Mouse (Mus musculus): ENCODE measurements around the gene Hcfc2. TPM values are rescaled to one million over a fixed set of nuclear protein-coding genes. Genes with fewer than 3 reads are reported as not detected.
A peak's percentile ranks its signal among the peaks of the same experiment; 100 is the strongest.

Gene Hcfc2
- 18.1 and 27.4 TPM in 2 replicates for polyA plus RNA-seq (2016; fragmentation: Nextera tagmentation; extraction: Ambion mirVana)

DNA sequence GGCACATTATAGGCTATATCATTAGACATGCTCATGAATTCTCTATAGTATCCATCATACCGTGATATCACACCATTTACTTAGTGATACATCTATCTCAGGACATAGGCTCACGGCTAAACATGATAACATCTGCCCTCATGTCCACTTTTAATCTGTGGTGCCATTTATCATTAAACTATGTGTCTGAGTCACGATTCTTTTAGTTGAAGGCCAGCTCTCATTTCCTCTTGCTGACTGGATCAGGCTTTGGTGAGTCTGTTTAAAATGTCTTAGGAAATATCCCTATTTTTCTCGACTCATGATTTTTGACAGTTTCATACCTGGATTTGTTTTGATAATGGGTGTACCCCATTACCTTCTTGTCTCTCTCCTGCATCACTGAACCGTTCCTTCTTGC, at the start of gene Hcfc2:
Gene Hcfc2 (plus strand): TSS at position 205 of the 400 bp plus-strand sequence.
- Histone ChIP-seq H3K4me1 (peaks cover 19% of the 10 kb centered on the region), H3K27me3 (ENCODE audit: low read depth, poor library complexity, severe bottlenecking) (no peaks in the 10 kb centered on the region), H3K9me3 (replicated peaks) (no peaks in the 10 kb centered on the region), H3K4me3 (no peak within 1 kb of the TSS), H3K36me3 (no peaks in the 10 kb centered on the region), H3K27ac (no peak within 1 kb of the TSS)
- 85% methylated on average over 5 of the region's 5 CpGs for WGBS
- no peak for DNase-seq (ENCODE audit: low spot score)

DNA sequence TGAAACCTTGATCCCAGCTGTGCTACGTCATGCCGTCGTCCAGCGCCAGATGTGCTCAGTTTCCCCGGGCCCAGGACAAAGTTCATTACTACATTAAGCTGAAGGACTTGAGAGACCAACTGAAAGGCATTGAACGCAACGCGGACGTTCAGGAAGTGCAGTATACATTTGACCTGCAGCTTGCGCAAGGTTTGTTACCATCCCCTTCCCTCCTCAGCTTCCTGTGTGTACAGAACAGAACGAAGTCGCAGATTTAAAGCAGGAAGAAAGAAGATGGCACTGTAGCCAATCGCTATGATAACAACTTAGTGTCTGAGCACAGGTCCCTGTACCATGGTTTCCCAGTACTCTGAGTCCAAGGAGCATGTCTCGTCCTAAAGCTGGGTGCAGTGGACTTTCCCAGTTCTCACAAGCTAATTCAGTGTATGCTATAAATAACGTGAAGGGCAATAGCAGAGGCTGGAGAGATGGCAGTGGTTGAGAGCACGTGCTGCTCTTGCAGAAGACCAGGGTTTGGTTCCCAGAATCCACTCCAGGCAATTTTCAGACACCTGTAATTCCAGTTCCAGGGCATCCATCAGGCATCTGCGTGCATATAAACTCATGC, 48.7 kb upstream of the Hcfc2 start:
- H3K36me3 ChIP-seq: peaks cover 84% of the 10 kb centered on the region
- no peak overlapping the region for H3K27ac ChIP-seq
- H3K4me1 ChIP-seq: no peaks in the 10 kb centered on the region
- no peak overlapping the region for H3K4me3 ChIP-seq
- H3K9me3 ChIP-seq (replicated peaks): no peaks in the 10 kb centered on the region
- no peaks in the 10 kb centered on the region for H3K27me3 ChIP-seq (ENCODE audit: low read depth, poor library complexity, severe bottlenecking)
- 92% methylated on average over 17 of the region's 17 CpGs for WGBS
- DNase-seq (ENCODE audit: low spot score): no peak

DNA sequence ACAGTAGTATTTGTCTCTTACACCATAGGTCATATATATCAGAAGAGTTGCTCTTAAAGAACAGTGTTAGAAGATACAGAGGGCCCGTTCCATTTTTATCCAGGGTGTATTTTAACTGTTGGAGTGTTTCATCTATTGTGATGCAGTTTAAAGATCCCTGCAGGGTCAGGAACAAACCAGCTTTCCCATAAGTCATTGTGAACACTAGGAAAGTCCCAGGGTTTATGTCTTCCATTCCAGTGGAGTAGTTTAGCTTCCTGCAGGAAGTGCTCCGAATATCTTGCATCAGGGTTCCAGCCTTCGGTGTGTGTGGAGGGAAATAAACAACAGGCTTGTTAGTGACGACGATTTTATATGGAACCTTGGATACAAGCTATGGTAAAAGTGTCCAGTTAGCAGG, 44.7 kb upstream of the Hcfc2 start:
- Histone ChIP-seq H3K36me3 (peaks cover 49% of the 10 kb centered on the region), H3K27ac (no peak overlapping the region), H3K4me1 (no peaks in the 10 kb centered on the region), H3K4me3 (no peak overlapping the region), H3K9me3 (replicated peaks) (no peaks in the 10 kb centered on the region), H3K27me3 (ENCODE audit: low read depth, poor library complexity, severe bottlenecking) (no peaks in the 10 kb centered on the region)
- no peak for DNase-seq (ENCODE audit: low spot score)
- 94% methylated on average over 5 of the region's 5 CpGs for WGBS

DNA sequence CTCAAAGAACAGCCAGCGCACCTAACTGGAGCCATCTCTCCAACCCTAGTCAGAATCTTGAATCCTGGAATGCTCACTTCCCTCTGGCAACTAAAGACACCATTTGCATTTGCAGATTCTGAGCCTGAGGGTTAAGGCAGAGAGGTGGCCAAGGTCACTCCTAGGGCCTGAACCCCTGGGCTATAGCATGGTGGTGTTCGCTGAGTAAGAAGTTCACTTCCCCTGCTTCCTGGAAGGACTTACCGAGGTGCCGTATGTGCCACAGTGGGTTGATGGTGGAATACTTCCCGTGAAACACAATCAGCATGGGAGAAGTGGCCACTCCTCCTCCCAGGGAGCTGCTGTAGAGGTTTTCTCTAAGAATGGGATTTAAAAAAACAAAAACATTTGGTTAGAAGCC, 43.3 kb upstream of the Hcfc2 start:
- 72% methylated on average over 5 of the region's 5 CpGs for WGBS
- Histone ChIP-seq H3K36me3 (peaks cover 35% of the 10 kb centered on the region), H3K9me3 (replicated peaks) (no peaks in the 10 kb centered on the region), H3K27me3 (ENCODE audit: low read depth, poor library complexity, severe bottlenecking) (no peaks in the 10 kb centered on the region), H3K4me1 (no peaks in the 10 kb centered on the region), H3K4me3 (no peak overlapping the region), H3K27ac (no peak overlapping the region)
- no peak for DNase-seq (ENCODE audit: low spot score)

DNA sequence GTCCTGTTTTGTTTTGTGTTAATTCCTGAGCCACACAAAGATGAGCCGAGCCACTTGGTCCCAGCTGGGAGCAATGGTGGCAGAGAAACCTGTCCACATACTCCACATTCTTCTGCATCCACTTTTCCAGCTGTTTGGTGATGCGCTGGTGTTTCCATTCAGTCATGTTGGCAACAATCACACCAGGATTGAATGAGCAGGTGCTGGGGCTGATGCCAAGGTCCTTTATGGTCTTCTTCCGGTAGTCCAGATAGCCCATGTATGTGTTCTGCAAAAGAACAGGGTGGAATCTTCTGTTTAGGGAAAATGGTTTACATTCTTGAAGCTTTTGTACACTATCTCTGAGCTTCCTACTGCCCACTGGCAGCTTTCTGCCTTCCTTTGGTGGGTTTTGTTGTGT, 41.4 kb upstream of the Hcfc2 start:
- Histone ChIP-seq H3K9me3 (replicated peaks) (no peaks in the 10 kb centered on the region), H3K27ac (no peak overlapping the region), H3K27me3 (ENCODE audit: low read depth, poor library complexity, severe bottlenecking) (no peaks in the 10 kb centered on the region), H3K4me3 (no peak overlapping the region), H3K36me3 (peaks cover 27% of the 10 kb centered on the region), H3K4me1 (no peaks in the 10 kb centered on the region)
- no peak for DNase-seq (ENCODE audit: low spot score)
- 85% methylated on average over 3 of the region's 3 CpGs for WGBS

DNA sequence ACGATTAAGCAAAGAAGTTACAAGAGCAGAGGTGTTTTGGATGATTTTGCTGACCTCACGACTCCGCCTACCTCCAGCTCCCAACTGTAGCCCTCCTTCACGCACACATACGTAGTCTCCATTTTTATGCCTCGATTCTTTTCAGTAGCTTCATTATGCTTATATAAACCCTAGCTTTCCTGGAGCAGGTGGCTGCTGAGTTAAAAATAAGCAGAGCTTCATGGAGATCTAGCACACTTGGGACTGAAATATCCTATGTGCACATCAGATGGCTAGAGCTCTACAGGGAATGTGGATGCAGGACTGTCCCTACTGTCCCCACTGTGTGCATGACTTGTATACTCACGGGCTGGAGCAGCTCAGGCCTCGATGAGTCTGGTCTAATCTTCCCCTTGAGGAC, 34.1 kb upstream of the Hcfc2 start:
- Histone ChIP-seq H3K27me3 (ENCODE audit: low read depth, poor library complexity, severe bottlenecking) (no peaks in the 10 kb centered on the region), H3K4me3 (no peak overlapping the region), H3K36me3 (no peaks in the 10 kb centered on the region), H3K4me1 (peaks cover 6% of the 10 kb centered on the region; the same call in 1 of the 2 replicates), H3K9me3 (replicated peaks) (no peaks in the 10 kb centered on the region), H3K27ac (no peak overlapping the region)
- DNase-seq (ENCODE audit: low spot score): no peak
- WGBS: 89% methylated on average over 8 of the region's 8 CpGs

DNA sequence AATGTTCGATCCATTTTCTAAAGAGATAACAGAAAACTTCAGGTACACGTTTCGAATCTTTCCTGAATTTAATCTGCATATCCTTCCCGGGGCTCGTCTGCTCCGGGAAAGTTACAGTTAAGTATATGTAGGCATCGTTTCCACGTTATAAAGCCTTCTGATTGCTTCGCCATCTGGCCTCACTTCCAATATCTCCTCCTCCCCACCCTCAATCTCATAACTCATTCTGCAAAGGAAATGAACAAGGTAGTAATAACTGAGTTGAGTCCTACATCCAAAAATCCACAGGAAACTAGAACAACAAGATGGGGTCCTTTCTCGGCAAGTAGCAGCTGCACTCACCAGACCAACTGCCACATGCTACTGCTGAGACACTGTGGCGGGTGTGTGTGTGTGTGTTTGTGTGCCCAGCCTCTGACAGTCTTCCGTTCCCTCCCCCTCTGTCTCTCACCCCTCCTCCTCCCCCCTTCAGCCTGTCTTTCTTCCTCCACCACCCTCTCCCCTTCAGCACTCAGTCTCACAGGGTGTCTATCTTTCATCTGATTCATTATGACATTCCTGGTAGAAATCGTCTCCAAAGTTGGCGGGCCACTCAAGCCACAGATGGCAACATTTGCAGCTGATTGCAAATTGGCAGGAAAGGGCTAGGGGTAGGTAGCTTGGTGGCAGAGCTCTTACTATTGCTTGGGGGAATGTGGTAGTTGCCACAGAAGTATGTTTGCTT, 33.5 kb upstream of the Hcfc2 start:
- H3K4me3 ChIP-seq: no peak overlapping the region
- peaks cover 7% of the 10 kb centered on the region; the same call in 1 of the 2 replicates for H3K4me1 ChIP-seq
- no peaks in the 10 kb centered on the region for H3K36me3 ChIP-seq
- no peaks in the 10 kb centered on the region for H3K9me3 ChIP-seq (replicated peaks)
- WGBS: 84% methylated on average over 14 of the region's 14 CpGs
- no peaks in the 10 kb centered on the region for H3K27me3 ChIP-seq (ENCODE audit: low read depth, poor library complexity, severe bottlenecking)
- no peak overlapping the region for H3K27ac ChIP-seq
- no peak for DNase-seq (ENCODE audit: low spot score)

DNA sequence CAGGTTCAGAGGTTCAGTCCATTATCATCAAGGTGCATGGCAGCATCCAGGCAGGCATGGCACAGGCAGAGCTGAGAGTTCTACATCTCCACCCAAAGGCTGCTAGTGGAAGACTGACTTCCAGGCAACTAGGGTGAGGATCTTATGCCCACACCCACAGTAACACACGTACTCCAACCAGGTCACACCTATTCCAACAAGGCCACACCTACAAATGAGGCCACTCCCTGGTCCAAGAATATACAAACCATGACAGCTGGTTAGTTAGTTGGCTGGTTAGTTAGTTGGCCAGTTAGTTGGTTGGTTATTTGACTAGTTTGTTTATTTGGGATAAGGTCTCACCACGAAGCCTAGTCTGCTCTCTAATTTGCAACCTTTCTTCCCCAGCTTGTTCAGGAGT, 32.7 kb upstream of the Hcfc2 start:
- no peak overlapping the region for H3K27ac ChIP-seq
- DNase-seq (ENCODE audit: low spot score): no peak
- H3K4me3 ChIP-seq: no peak overlapping the region
- WGBS: 84% methylated on average over 2 of the region's 2 CpGs
- no peaks in the 10 kb centered on the region for H3K9me3 ChIP-seq (replicated peaks)
- H3K4me1 ChIP-seq: peaks cover 7% of the 10 kb centered on the region; the same call in 1 of the 2 replicates
- H3K36me3 ChIP-seq: no peaks in the 10 kb centered on the region
- H3K27me3 ChIP-seq (ENCODE audit: low read depth, poor library complexity, severe bottlenecking): no peaks in the 10 kb centered on the region

DNA sequence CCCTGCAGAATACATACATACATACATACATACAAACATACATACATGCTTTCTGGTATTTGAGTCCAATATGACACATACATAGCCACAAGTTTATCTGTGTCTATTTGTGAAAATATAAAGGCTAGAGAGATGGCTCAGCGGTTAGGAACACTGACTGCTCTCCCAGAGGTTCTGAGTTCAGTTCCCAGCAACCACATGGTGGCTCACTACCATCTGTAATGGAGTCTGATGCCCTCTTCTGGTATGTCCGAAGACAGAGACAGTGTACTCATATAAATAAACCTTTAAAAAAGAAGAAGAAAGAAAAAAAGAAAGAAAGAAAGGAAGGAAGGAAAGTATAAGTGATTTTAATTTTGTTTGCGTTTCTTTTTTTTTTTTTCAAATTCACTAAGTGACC, 30.0 kb upstream of the Hcfc2 start:
- Histone ChIP-seq H3K27me3 (ENCODE audit: low read depth, poor library complexity, severe bottlenecking) (no peaks in the 10 kb centered on the region), H3K36me3 (no peaks in the 10 kb centered on the region), H3K27ac (no peak overlapping the region), H3K4me3 (no peak overlapping the region), H3K9me3 (replicated peaks) (no peaks in the 10 kb centered on the region), H3K4me1 (peaks cover 7% of the 10 kb centered on the region; the same call in 1 of the 2 replicates)
- WGBS: 59% methylated on average over 3 of the region's 3 CpGs
- DNase-seq (ENCODE audit: low spot score): no peak

DNA sequence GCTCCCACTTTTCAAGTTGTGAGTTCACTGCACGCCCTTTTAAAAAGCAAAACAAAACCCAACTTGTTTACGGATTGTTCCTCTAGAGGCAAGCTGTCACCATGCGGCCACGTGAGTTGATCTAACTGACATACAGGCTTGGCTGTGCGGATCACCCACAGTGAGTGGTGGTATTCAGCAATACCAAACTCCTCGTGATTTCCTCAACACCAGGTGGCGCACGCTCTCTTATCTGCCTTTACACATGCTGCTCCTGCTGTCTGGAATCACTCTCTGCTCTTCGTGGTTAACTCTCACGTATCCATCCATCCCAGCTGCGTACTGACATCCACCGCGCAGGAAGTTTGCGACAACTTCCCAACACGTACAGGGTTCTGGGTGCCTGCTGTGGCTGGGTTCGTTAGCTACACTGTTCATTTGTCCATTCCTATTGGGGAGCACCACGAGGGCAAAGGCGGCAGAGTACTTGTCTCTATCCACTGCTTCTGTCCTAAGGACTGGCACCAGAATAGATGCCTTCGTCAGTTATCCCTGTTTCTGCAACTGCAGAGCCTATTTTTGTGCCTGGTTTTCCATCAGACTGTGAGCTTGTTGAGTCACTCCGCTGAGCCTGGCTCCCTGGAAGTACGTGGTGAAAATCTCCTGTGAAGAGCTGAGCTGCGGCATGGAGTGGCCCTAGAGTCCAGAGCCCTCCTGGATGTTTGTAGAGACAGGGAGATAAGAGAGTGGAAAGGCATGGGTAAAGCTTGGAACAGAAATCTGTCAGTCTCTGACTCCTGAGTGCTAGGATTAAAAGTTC, 29.3 kb upstream of the Hcfc2 start:
- no peak overlapping the region for H3K27ac ChIP-seq

DNA sequence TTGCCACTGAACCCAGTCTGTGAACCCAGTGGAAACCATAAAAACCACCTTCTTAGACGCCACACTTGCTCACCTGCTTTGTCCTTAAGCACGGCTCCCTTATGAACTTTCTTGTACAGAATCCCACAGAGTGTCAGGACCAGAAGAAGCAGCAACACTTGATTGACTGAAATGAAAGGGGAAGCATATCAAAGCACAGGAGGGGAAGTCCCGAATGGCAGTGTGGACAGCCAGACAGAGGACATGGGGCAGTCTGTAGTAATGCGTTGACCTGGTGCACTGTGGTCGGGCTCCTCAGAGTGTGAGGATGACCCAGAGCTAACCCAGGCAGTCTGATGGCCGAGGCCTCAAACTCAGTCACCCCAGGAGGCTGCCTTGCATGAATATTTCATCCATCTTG, 25.8 kb upstream of the Hcfc2 start:
- 83% methylated on average over 6 of the region's 6 CpGs for WGBS

More for the DNA sequence above, 29.3 kb upstream of the Hcfc2 start:
- Histone ChIP-seq H3K4me3 (peak overlapping the region; percentile 28; the same call in 1 of the 2 replicates), H3K9me3 (replicated peaks) (no peaks in the 10 kb centered on the region), H3K27me3 (ENCODE audit: low read depth, poor library complexity, severe bottlenecking) (no peaks in the 10 kb centered on the region), H3K4me1 (peaks cover 7% of the 10 kb centered on the region; the same call in 1 of the 2 replicates), H3K36me3 (no peaks in the 10 kb centered on the region)
- DNase-seq (ENCODE audit: low spot score): peak; percentile 86
- 25% methylated on average over 22 of the region's 22 CpGs for WGBS

DNA sequence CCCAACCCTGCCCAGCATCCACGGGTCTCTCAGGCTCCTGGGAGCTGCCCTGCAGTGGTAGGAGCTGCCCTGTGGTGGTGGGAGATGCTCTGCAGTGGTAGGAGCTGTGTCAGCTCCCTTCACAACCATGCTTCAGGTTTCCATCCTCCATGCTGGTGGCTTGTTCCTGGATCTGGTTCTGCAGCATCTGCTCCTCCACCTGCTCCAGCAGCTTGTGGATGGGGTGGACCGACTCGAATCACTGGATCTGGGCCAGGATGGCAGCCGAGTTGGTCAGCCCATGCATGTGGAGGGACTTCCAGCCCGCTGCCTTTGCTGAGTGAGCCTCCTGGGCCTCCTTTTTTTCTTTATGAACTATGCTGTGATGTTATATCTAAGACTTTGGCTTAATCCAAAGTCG, 19.0 kb upstream of the Hcfc2 start:
- Histone ChIP-seq H3K9me3 (replicated peaks) (no peaks in the 10 kb centered on the region), H3K4me3 (no peak overlapping the region), H3K27ac (no peak overlapping the region), H3K4me1 (no peaks in the 10 kb centered on the region), H3K36me3 (no peaks in the 10 kb centered on the region), H3K27me3 (ENCODE audit: low read depth, poor library complexity, severe bottlenecking) (no peaks in the 10 kb centered on the region)
- 87% methylated on average over 6 of the region's 6 CpGs for WGBS
- no peak for DNase-seq (ENCODE audit: low spot score)

More for the DNA sequence above, 25.8 kb upstream of the Hcfc2 start:
- no peak for DNase-seq (ENCODE audit: low spot score)
- no peak overlapping the region for H3K4me3 ChIP-seq
- H3K27me3 ChIP-seq (ENCODE audit: low read depth, poor library complexity, severe bottlenecking): no peaks in the 10 kb centered on the region
- no peaks in the 10 kb centered on the region for H3K9me3 ChIP-seq (replicated peaks)
- no peak overlapping the region for H3K27ac ChIP-seq
- H3K4me1 ChIP-seq: peaks cover 5% of the 10 kb centered on the region; the same call in 1 of the 2 replicates
- no peaks in the 10 kb centered on the region for H3K36me3 ChIP-seq

DNA sequence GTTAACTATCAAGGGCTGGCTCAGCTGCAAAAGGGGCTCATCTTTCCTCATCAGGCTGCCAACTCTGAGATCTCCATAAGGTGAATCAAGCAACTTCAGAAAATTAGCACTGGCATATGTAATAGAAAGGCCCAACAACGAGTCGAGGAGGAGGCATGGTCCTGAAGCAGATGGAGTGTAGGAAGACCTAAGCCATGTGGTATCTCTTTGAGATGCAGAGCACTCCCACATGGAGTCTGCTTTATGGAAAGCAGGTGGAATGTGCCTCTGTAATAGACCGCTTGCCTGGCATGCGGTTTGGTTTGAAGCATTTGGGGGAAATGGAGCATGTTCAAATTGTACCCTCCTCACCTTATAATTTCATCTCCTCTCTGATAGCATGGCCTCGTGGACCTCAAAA, 15.2 kb upstream of the Hcfc2 start:
- WGBS: 94% methylated on average over 5 of the region's 5 CpGs
- H3K4me3 ChIP-seq: no peak overlapping the region
- no peaks in the 10 kb centered on the region for H3K27me3 ChIP-seq (ENCODE audit: low read depth, poor library complexity, severe bottlenecking)
- no peak overlapping the region for H3K27ac ChIP-seq
- no peak for DNase-seq (ENCODE audit: low spot score)
- no peaks in the 10 kb centered on the region for H3K9me3 ChIP-seq (replicated peaks)
- no peaks in the 10 kb centered on the region for H3K36me3 ChIP-seq
- no peaks in the 10 kb centered on the region for H3K4me1 ChIP-seq

All from limb, embryonic 10.5 days (tissue).